Mouse (Mus musculus) embryonic facial prominence, embryonic 11.5 days (tissue): Measurements from ENCODE around the gene Tek. TPM values are rescaled to one million over a fixed set of nuclear protein-coding genes. Genes with fewer than 3 reads are reported as not detected.

Experiments used
- ATAC-seq: fragments of 200-750 bp; cut with Nextera tagmentation; replicated peaks from 2 replicates; pipeline ENCODE4 v1.8.0; 2017; ENCODE audit warnings: low read depth; ENCODE audit not compliant: insufficient number of reproducible peaks, low FRiP score, low TSS enrichment
- DNase-seq: peaks from one replicate; pipeline ENCODE4 v3.0.0-alpha.2; 2015; ENCODE audit warnings: low spot score
- H3K27ac ChIP-seq: fragments of 300-500 bp; sonication (generic); replicated peaks from 2 replicates; pipeline ENCODE4 v1.5.1; 2014; ENCODE audit warnings: mild to moderate bottlenecking, low read depth, low read length, control low read depth
- H3K27me3 ChIP-seq: fragments of 300-500 bp; sonication (generic); 2 replicates; pipeline ENCODE4 v1.6.1; 2014; ENCODE audit warnings: mild to moderate bottlenecking, low read length, moderate library complexity, mixed read lengths; ENCODE audit not compliant: control insufficient read depth, insufficient read depth
- H3K36me3 ChIP-seq: fragments of 300-500 bp; sonication (generic); replicated peaks from 2 replicates; pipeline ENCODE4 v1.6.1; 2014; ENCODE audit warnings: low read depth, mild to moderate bottlenecking, low read length, moderate library complexity, mixed read lengths; ENCODE audit not compliant: control insufficient read depth, insufficient read depth
- H3K4me1 ChIP-seq: fragments of 300-500 bp; sonication (generic); 2 replicates; pipeline ENCODE4 v1.6.1; 2014; ENCODE audit warnings: low read length, mixed read lengths; ENCODE audit not compliant: control insufficient read depth, insufficient read depth
- H3K4me2 ChIP-seq: fragments of 300-500 bp; sonication (generic); 2 replicates; pipeline ENCODE4 v1.6.1; 2014; ENCODE audit warnings: low read depth, mild to moderate bottlenecking, control low read depth, low read length, moderate library complexity
- H3K4me3 ChIP-seq: fragments of 300-500 bp; sonication (generic); 2 replicates; pipeline ENCODE4 v1.5.1; 2014; ENCODE audit warnings: low read depth, low read length, control low read depth
- H3K9ac ChIP-seq: fragments of 300-500 bp; sonication (generic); replicated peaks from 2 replicates; pipeline ENCODE4 v1.6.1; 2014; ENCODE audit warnings: mild to moderate bottlenecking, control low read depth, low read length
- H3K9me3 ChIP-seq: fragments of 300-500 bp; sonication (generic); replicated peaks from 2 replicates; pipeline ENCODE4 v1.6.1; 2016; ENCODE audit warnings: mild to moderate bottlenecking, low read length, inconsistent platforms, mixed read lengths; ENCODE audit not compliant: control insufficient read depth
- WGBS: fragments of 180-500 bp; shearing (Covaris S2); extraction: QIAGEN DNeasy Blood & Tissue Kit; methylation state at CpG from one replicate; pipeline ENCODE4 v1.1.7; 2014; 5-methylcytosine and 5-hydroxymethylcytosine counted together
- polyA plus RNA-seq: library from polyadenylated mRNA; unstranded; fragments of >200 nt; fragmentation: Nextera tagmentation; extraction: Ambion mirVana; gene quantifications from 2 replicates; pipeline ENCODE4 v1.2.1, GENCODE M21; 2014

Gene Tek
- polyA plus RNA-seq, 1 experiment from 2014 or later: 10.1 TPM

- H3K4me2 ChIP-seq: no peak overlapping the region
- DNase-seq: no peak
- ATAC-seq: no peak
These were observed 162.7 kb downstream of the Tek start for GRCm38 (mm10) chr4:94901780-94902179.

More at GRCm38 (mm10) chr4:94901780-94902179, 162.7 kb downstream of the Tek start:
- WGBS: 79% methylated on average over 3 of the region's 3 CpGs
- Histone ChIP-seq H3K4me3 (no peak overlapping the region), H3K9ac (no peak overlapping the region), H3K9me3 (no peaks in the 10 kb centered on the region), H3K27me3 (no peaks in the 10 kb centered on the region), H3K27ac (no peak overlapping the region), H3K36me3 (no peaks in the 10 kb centered on the region), H3K4me1 (no peaks in the 10 kb centered on the region)

Other genes starting within 250 kb of the Tek start
- not detected in 2 replicates for gene Gm10306, start 182.7 kb upstream of the Tek start, polyA plus RNA-seq
- 31.0 and 35.2 TPM in 2 replicates for gene Caap1, start 182.5 kb upstream of the Tek start, polyA plus RNA-seq
- gene Plaa, start 136.0 kb upstream of the Tek start, polyA plus RNA-seq: 81.9 and 96.6 TPM in 2 replicates
- gene Ift74, start 124.8 kb upstream of the Tek start, polyA plus RNA-seq: 64.7 and 78.2 TPM in 2 replicates
- gene Lrrc19, start 89.1 kb upstream of the Tek start, polyA plus RNA-seq: 0.57 and 1.1 TPM in 2 replicates
- gene Eqtn, start 189.6 kb downstream of the Tek start, polyA plus RNA-seq: not detected in 2 replicates
- gene Mysm1, start 239.8 kb downstream of the Tek start, polyA plus RNA-seq: 24.8 and 25.4 TPM in 2 replicates